Mouse (Mus musculus): ENCODE results near the gene Slc38a9. TPM values are rescaled to one million over a fixed set of nuclear protein-coding genes. Genes with fewer than 3 reads are reported as not detected.
"Not testable (repeated sequence)": the region's sequence is repeated elsewhere in the genome, so short reads cannot be mapped to it uniquely, and the experiment has no call there.

Slc38a9 gene
- polyA plus RNA-seq, 1 experiment from 2014 or later: 6.6 TPM

GRCm38 (mm10) chr13:112692870-112693553, 32.5 kb downstream of the Slc38a9 start:
- no peaks in the 10 kb centered on the region for H3K36me3 ChIP-seq (ENCODE audit: control insufficient read depth, insufficient read depth)
- H3K4me1 ChIP-seq (replicated peaks; ENCODE audit: control insufficient read depth, insufficient read depth, low read length): no peaks in the 10 kb centered on the region
- no peak for ATAC-seq
- no peak overlapping the region for H3K4me2 ChIP-seq (replicated peaks; ENCODE audit: low read depth)
- no peak overlapping the region for H3K4me3 ChIP-seq (ENCODE audit: low read depth, low read length)
- WGBS: 58% methylated on average over 10 of the region's 10 CpGs
- no peak for TF ChIP-seq CTCF (IDR thresholded peaks at IDR 0.05; ENCODE audit: low read depth)
- no peaks in the 10 kb centered on the region for H3K9me3 ChIP-seq (ENCODE audit: control insufficient read depth)
- no peak overlapping the region for H3K27ac ChIP-seq (ENCODE audit: low read depth, low read length)
- H3K9ac ChIP-seq (ENCODE audit: low read depth, low read length): no peak overlapping the region
- no peaks in the 10 kb centered on the region for H3K27me3 ChIP-seq (replicated peaks; ENCODE audit: control insufficient read depth, insufficient read depth, low read length)

- no peak for TF ChIP-seq CTCF (IDR thresholded peaks at IDR 0.05; ENCODE audit: low read depth)
- Histone ChIP-seq H3K27me3 (replicated peaks; ENCODE audit: control insufficient read depth, insufficient read depth, low read length) (no peaks in the 10 kb centered on the region), H3K9me3 (ENCODE audit: control insufficient read depth) (no peaks in the 10 kb centered on the region), H3K9ac (ENCODE audit: low read depth, low read length) (no peak overlapping the region), H3K4me3 (ENCODE audit: low read depth, low read length) (no peak overlapping the region), H3K36me3 (ENCODE audit: control insufficient read depth, insufficient read depth) (peaks cover 10% of the 10 kb centered on the region), H3K27ac (ENCODE audit: low read depth, low read length) (no peak overlapping the region), H3K4me1 (replicated peaks; ENCODE audit: control insufficient read depth, insufficient read depth, low read length) (no peaks in the 10 kb centered on the region), H3K4me2 (replicated peaks; ENCODE audit: low read depth) (no peak overlapping the region)
- ATAC-seq: no peak
- 97% methylated on average over 8 of the region's 8 CpGs for WGBS
These were observed 35.1 kb downstream of the Slc38a9 start for GRCm38 (mm10) chr13:112695526-112696240.

- Histone ChIP-seq H3K9ac (ENCODE audit: low read depth, low read length) (no peak overlapping the region), H3K27ac (ENCODE audit: low read depth, low read length) (no peak overlapping the region), H3K4me2 (replicated peaks; ENCODE audit: low read depth) (no peak overlapping the region), H3K9me3 (ENCODE audit: control insufficient read depth) (no peaks in the 10 kb centered on the region), H3K27me3 (replicated peaks; ENCODE audit: control insufficient read depth, insufficient read depth, low read length) (no peaks in the 10 kb centered on the region), H3K4me1 (replicated peaks; ENCODE audit: control insufficient read depth, insufficient read depth, low read length) (no peaks in the 10 kb centered on the region), H3K36me3 (ENCODE audit: control insufficient read depth, insufficient read depth) (peaks cover 10% of the 10 kb centered on the region), H3K4me3 (ENCODE audit: low read depth, low read length) (no peak overlapping the region)
- no peak for ATAC-seq
- TF ChIP-seq CTCF (IDR thresholded peaks at IDR 0.05; ENCODE audit: low read depth): no peak
- 91% methylated on average over 8 of the region's 8 CpGs for whole genome bisulfite sequencing
These were observed 40.7 kb downstream of the Slc38a9 start for GRCm38 (mm10) chr13:112701256-112701655.

- no peaks in the 10 kb centered on the region for H3K4me1 ChIP-seq (replicated peaks; ENCODE audit: control insufficient read depth, insufficient read depth, low read length)
- no peak for ATAC-seq
- WGBS: 91% methylated on average over 4 of the region's 4 CpGs
- no peak overlapping the region for H3K4me3 ChIP-seq (ENCODE audit: low read depth, low read length)
- no peaks in the 10 kb centered on the region for H3K27me3 ChIP-seq (replicated peaks; ENCODE audit: control insufficient read depth, insufficient read depth, low read length)
- H3K36me3 ChIP-seq (ENCODE audit: control insufficient read depth, insufficient read depth): no peaks in the 10 kb centered on the region
- no peaks in the 10 kb centered on the region for H3K9me3 ChIP-seq (ENCODE audit: control insufficient read depth)
- H3K9ac ChIP-seq (ENCODE audit: low read depth, low read length): no peak overlapping the region
- no peak for TF ChIP-seq CTCF (IDR thresholded peaks at IDR 0.05; ENCODE audit: low read depth)
- H3K4me2 ChIP-seq (replicated peaks; ENCODE audit: low read depth): no peak overlapping the region
- H3K27ac ChIP-seq (ENCODE audit: low read depth, low read length): no peak overlapping the region
These were observed 45.8 kb downstream of the Slc38a9 start for GRCm38 (mm10) chr13:112706351-112706750.

- H3K4me2 ChIP-seq (replicated peaks; ENCODE audit: low read depth): no peak overlapping the region
- H3K9me3 ChIP-seq (ENCODE audit: control insufficient read depth): no peaks in the 10 kb centered on the region
- ATAC-seq: no peak
- H3K4me3 ChIP-seq (ENCODE audit: low read depth, low read length): no peak overlapping the region
- H3K27ac ChIP-seq (ENCODE audit: low read depth, low read length): no peak overlapping the region
- H3K9ac ChIP-seq (ENCODE audit: low read depth, low read length): no peak overlapping the region
- no peak for TF ChIP-seq CTCF (IDR thresholded peaks at IDR 0.05; ENCODE audit: low read depth)
- no peaks in the 10 kb centered on the region for H3K36me3 ChIP-seq (ENCODE audit: control insufficient read depth, insufficient read depth)
- H3K27me3 ChIP-seq (replicated peaks; ENCODE audit: control insufficient read depth, insufficient read depth, low read length): no peaks in the 10 kb centered on the region
- H3K4me1 ChIP-seq (replicated peaks; ENCODE audit: control insufficient read depth, insufficient read depth, low read length): no peaks in the 10 kb centered on the region
- 83% methylated on average over 15 of the region's 15 CpGs for WGBS
These were observed 59.7 kb downstream of the Slc38a9 start for GRCm38 (mm10) chr13:112720078-112720736.

GRCm38 (mm10) chr13:112721946-112722729, 61.6 kb downstream of the Slc38a9 start:
- 59% methylated on average over 9 of the region's 9 CpGs for WGBS
- no peaks in the 10 kb centered on the region for H3K27me3 ChIP-seq (replicated peaks; ENCODE audit: control insufficient read depth, insufficient read depth, low read length)
- H3K27ac ChIP-seq (ENCODE audit: low read depth, low read length): no peak overlapping the region
- no peak overlapping the region for H3K4me3 ChIP-seq (ENCODE audit: low read depth, low read length)
- H3K9me3 ChIP-seq (ENCODE audit: control insufficient read depth): no peaks in the 10 kb centered on the region
- H3K9ac ChIP-seq (ENCODE audit: low read depth, low read length): no peak overlapping the region
- H3K4me2 ChIP-seq (replicated peaks; ENCODE audit: low read depth): no peak overlapping the region
- ATAC-seq: no peak
- H3K36me3 ChIP-seq (ENCODE audit: control insufficient read depth, insufficient read depth): no peaks in the 10 kb centered on the region
- no peak for TF ChIP-seq CTCF (IDR thresholded peaks at IDR 0.05; ENCODE audit: low read depth)
- H3K4me1 ChIP-seq (replicated peaks; ENCODE audit: control insufficient read depth, insufficient read depth, low read length): no peaks in the 10 kb centered on the region

- ATAC-seq; H3K9ac ChIP-seq (ENCODE audit: low read depth, low read length); H3K4me1 ChIP-seq (replicated peaks; ENCODE audit: control insufficient read depth, insufficient read depth, low read length); H3K27ac ChIP-seq (ENCODE audit: low read depth, low read length); H3K36me3 ChIP-seq (ENCODE audit: control insufficient read depth, insufficient read depth); H3K4me2 ChIP-seq (replicated peaks; ENCODE audit: low read depth); H3K27me3 ChIP-seq (replicated peaks; ENCODE audit: control insufficient read depth, insufficient read depth, low read length); H3K4me3 ChIP-seq (ENCODE audit: low read depth, low read length); H3K9me3 ChIP-seq (ENCODE audit: control insufficient read depth): not testable (repeated sequence)
These were observed 63.7 kb downstream of the Slc38a9 start for GRCm38 (mm10) chr13:112724260-112724659.

Measured in intestine, postnatal 0 days (tissue).